Mouse (Mus musculus): ENCODE results near the gene Tff1. TPM values are rescaled to one million over a fixed set of nuclear protein-coding genes. Genes with fewer than 3 reads are reported as not detected.

The Tff1 gene
- total and polyA plus RNA-seq, 2 experiments from 2014 or later, result not detected

DNA sequence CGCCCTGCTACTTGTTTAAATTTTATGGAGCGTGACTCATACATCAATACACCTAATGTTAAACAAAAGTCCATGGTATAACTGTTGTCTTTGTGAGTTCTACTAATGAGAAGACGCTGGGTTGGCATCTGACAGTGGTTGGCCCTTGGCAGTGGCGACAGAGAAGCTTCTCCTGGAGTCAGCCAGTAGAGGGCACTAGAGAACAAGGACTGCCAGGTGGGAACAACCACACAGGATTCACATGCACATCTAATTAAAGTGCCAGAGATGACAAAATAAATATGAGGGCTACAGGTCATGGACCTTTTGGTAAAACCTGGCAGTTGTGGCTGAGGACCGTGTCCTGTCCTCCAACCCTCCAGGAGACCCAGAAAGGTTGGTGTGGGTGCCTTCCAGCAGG lies 26.7 kb downstream of the Tff1 start:
- peak; percentile 81 for TF ChIP-seq CTCF (IDR thresholded peaks at IDR 0.05; ENCODE audit: low read depth)
- no peaks in the 10 kb centered on the region for H3K4me1 ChIP-seq (ENCODE audit: insufficient read depth)
- H3K27me3 ChIP-seq (ENCODE audit: insufficient read depth, low read length), result no peaks in the 10 kb centered on the region
- no peak overlapping the region for H3K9ac ChIP-seq
- ATAC-seq (no peak), DNase-seq (peak; percentile 72)
- H3K27ac ChIP-seq (ENCODE audit: low read depth, low read length), result no peak overlapping the region
- H3K9me3 ChIP-seq (ENCODE audit: low read length), result no peaks in the 10 kb centered on the region
- WGBS, result 14% methylated on average over 5 of the region's 5 CpGs
- no peak overlapping the region for H3K4me3 ChIP-seq (ENCODE audit: low read depth, low read length)
- H3K36me3 ChIP-seq (ENCODE audit: insufficient read depth), result no peaks in the 10 kb centered on the region
- H3K4me2 ChIP-seq (ENCODE audit: low read depth), result no peak overlapping the region

- no peak for ATAC-seq
- WGBS, result 77% methylated on average over 1 of the region's 1 CpGs
- TF ChIP-seq CTCF (IDR thresholded peaks at IDR 0.05; ENCODE audit: low read depth), result no peak
These were observed 28.3 kb downstream of the Tff1 start for GRCm38 (mm10) chr17:31136821-31137220.

GRCm38 (mm10) chr17:31136291-31136690 lies 28.8 kb downstream of the Tff1 start:
- Histone ChIP-seq H3K4me1 (ENCODE audit: insufficient read depth) (no peaks in the 10 kb centered on the region), H3K27me3 (ENCODE audit: insufficient read depth, low read length) (no peaks in the 10 kb centered on the region), H3K4me3 (ENCODE audit: low read depth, low read length) (no peak overlapping the region), H3K4me2 (ENCODE audit: low read depth) (no peak overlapping the region), H3K9ac (no peak overlapping the region), H3K36me3 (ENCODE audit: insufficient read depth) (no peaks in the 10 kb centered on the region), H3K9me3 (ENCODE audit: low read length) (no peaks in the 10 kb centered on the region), H3K27ac (ENCODE audit: low read depth, low read length) (no peak overlapping the region)
- no peak for TF ChIP-seq CTCF (IDR thresholded peaks at IDR 0.05; ENCODE audit: low read depth)
- DNase-seq, result no peak
- 44% methylated on average over 3 of the region's 3 CpGs for WGBS
- no peak for ATAC-seq

More at GRCm38 (mm10) chr17:31136821-31137220, 28.3 kb downstream of the Tff1 start:
- Histone ChIP-seq H3K27me3 (ENCODE audit: insufficient read depth, low read length) (no peaks in the 10 kb centered on the region), H3K9ac (no peak overlapping the region), H3K27ac (ENCODE audit: low read depth, low read length) (no peak overlapping the region), H3K4me3 (ENCODE audit: low read depth, low read length) (no peak overlapping the region), H3K9me3 (ENCODE audit: low read length) (no peaks in the 10 kb centered on the region), H3K4me2 (ENCODE audit: low read depth) (no peak overlapping the region), H3K4me1 (ENCODE audit: insufficient read depth) (no peaks in the 10 kb centered on the region), H3K36me3 (ENCODE audit: insufficient read depth) (no peaks in the 10 kb centered on the region)
- no peak for DNase-seq

DNA sequence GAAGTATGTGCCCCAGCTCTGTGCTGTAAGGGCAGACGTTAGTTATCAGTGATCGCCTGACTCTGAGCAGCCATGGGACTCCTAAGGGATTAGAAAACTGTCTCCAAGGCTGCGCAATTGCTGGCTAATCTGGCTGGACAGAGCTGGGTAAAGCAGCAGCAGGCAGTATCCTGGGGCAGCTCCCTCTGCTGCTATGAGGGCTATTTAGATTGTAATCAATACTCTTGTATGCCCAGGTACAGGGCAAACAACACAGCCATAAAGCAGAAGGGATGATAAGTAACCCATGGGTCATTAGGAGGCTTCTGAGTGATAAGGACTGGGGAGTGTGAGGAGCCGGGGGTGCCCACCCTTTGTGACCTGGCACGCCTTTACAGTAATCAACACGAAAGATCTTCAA lies 30.2 kb downstream of the Tff1 start:
- Histone ChIP-seq H3K27me3 (ENCODE audit: insufficient read depth, low read length) (no peaks in the 10 kb centered on the region), H3K27ac (ENCODE audit: low read depth, low read length) (no peak overlapping the region), H3K4me1 (ENCODE audit: insufficient read depth) (no peaks in the 10 kb centered on the region), H3K36me3 (ENCODE audit: insufficient read depth) (no peaks in the 10 kb centered on the region), H3K4me3 (ENCODE audit: low read depth, low read length) (no peak overlapping the region), H3K4me2 (ENCODE audit: low read depth) (no peak overlapping the region), H3K9me3 (ENCODE audit: low read length) (no peaks in the 10 kb centered on the region), H3K9ac (no peak overlapping the region)
- no peak for ATAC-seq
- 81% methylated on average over 6 of the region's 6 CpGs for WGBS
- no peak for TF ChIP-seq CTCF (IDR thresholded peaks at IDR 0.05; ENCODE audit: low read depth)
- no peak for DNase-seq

DNA sequence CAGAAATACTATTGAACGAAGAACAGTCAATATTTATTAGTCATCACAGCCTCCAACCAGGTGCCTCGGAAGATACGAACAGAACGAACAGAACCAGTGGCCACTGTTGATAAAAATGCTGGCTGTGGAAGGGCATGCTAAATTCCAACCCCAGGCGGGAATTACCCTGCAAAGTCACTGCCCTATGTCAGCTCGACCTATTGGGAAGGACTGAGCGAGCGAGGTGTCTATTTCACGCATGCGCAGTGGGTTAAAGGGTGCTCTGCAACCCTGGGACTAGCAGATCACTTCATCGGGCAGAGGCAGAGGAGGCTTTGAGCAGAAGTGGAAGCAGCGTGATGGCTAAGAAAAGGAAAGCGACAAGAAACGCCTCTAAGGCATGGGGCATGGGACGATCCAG lies 31.3 kb downstream of the Tff1 start:
- Histone ChIP-seq H3K4me2 (ENCODE audit: low read depth) (no peak overlapping the region), H3K36me3 (ENCODE audit: insufficient read depth) (no peaks in the 10 kb centered on the region), H3K27ac (ENCODE audit: low read depth, low read length) (no peak overlapping the region), H3K4me1 (ENCODE audit: insufficient read depth) (no peaks in the 10 kb centered on the region), H3K4me3 (ENCODE audit: low read depth, low read length) (no peak overlapping the region), H3K9ac (no peak overlapping the region), H3K9me3 (ENCODE audit: low read length) (no peaks in the 10 kb centered on the region), H3K27me3 (ENCODE audit: insufficient read depth, low read length) (no peaks in the 10 kb centered on the region)
- TF ChIP-seq CTCF (IDR thresholded peaks at IDR 0.05; ENCODE audit: low read depth), result no peak
- 83% methylated on average over 15 of the region's 15 CpGs for WGBS
- DNase-seq, result no peak
- no peak for ATAC-seq

GRCm38 (mm10) chr17:31131269-31131821 lies 33.7 kb downstream of the Tff1 start:
- DNase-seq, result no peak
- H3K4me2 ChIP-seq (ENCODE audit: low read depth), result no peak overlapping the region
- no peaks in the 10 kb centered on the region for H3K27me3 ChIP-seq (ENCODE audit: insufficient read depth, low read length)
- 80% methylated on average over 10 of the region's 10 CpGs for WGBS
- H3K9ac ChIP-seq, result no peak overlapping the region
- H3K9me3 ChIP-seq (ENCODE audit: low read length), result no peaks in the 10 kb centered on the region
- no peak overlapping the region for H3K27ac ChIP-seq (ENCODE audit: low read depth, low read length)
- no peaks in the 10 kb centered on the region for H3K36me3 ChIP-seq (ENCODE audit: insufficient read depth)
- no peak for ATAC-seq
- H3K4me1 ChIP-seq (ENCODE audit: insufficient read depth), result no peaks in the 10 kb centered on the region
- TF ChIP-seq CTCF (IDR thresholded peaks at IDR 0.05; ENCODE audit: low read depth), result no peak
- no peak overlapping the region for H3K4me3 ChIP-seq (ENCODE audit: low read depth, low read length)

DNA sequence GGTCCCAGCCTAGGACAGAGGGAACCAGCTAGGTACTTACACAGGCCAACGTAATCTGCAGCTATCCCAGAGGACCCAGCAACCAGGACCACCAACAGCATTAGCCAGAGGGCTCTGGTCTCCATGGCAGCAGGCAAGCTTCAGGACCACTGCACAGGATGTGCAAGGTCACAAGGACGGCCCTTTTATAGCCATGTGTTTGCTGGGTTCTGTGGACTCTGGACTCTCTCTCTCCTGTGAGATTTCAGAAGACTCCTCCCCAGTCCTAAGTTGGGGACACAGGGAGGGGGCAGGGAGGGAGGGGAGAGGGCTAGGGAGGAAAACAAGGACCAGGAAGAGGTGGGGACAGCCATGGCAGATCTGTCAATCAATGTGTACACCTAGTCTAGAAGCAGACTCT lies 35.6 kb downstream of the Tff1 start, which contains the start of gene Tff3:
Tff3 (minus strand) TSS at position 195 of the 400 bp plus-strand sequence.
- no peak for TF ChIP-seq CTCF (IDR thresholded peaks at IDR 0.05; ENCODE audit: low read depth)
- Histone ChIP-seq H3K27me3 (ENCODE audit: insufficient read depth, low read length) (no peaks in the 10 kb centered on the region), H3K4me1 (ENCODE audit: insufficient read depth) (no peaks in the 10 kb centered on the region), H3K9me3 (ENCODE audit: low read length) (no peaks in the 10 kb centered on the region), H3K36me3 (ENCODE audit: insufficient read depth) (no peaks in the 10 kb centered on the region), H3K27ac (ENCODE audit: low read depth, low read length) (no peak within 1 kb of the TSS), H3K4me3 (ENCODE audit: low read depth, low read length) (no peak within 1 kb of the TSS), H3K9ac (no peak within 1 kb of the TSS), H3K4me2 (ENCODE audit: low read depth) (no peak within 1 kb of the TSS)
- DNase-seq (no peak), ATAC-seq (no peak)
- WGBS, result 28% methylated on average over 2 of the region's 2 CpGs
